Mouse (Mus musculus) midbrain, postnatal 0 days (tissue): Measurements from ENCODE around the gene Kif19a. TPM values are rescaled to one million over a fixed set of nuclear protein-coding genes. Genes with fewer than 3 reads are reported as not detected.

Experiments
- ATAC-seq: fragments of 200-750 bp; cut with Nextera tagmentation; 2 replicates; pipeline ENCODE4 v1.8.0; 2017; ENCODE audit warnings: moderate number of reproducible peaks, mild to moderate bottlenecking, moderate TSS enrichment, moderate library complexity; ENCODE audit not compliant: low FRiP score
- DNase-seq: peaks from one replicate; pipeline ENCODE4 v3.0.0-alpha.2; 2015; ENCODE audit warnings: low spot score
- H3K27ac ChIP-seq: fragments of 300-500 bp; sonication (generic); 2 replicates; pipeline ENCODE4 v1.5.1; 2014; ENCODE audit warnings: low read depth, mild to moderate bottlenecking, low read length, mixed read lengths
- H3K27me3 ChIP-seq: fragments of 300-500 bp; sonication (generic); 2 replicates; pipeline ENCODE4 v1.6.1; 2014; ENCODE audit warnings: low read length, control low read depth, mixed read lengths; ENCODE audit not compliant: insufficient read depth
- H3K36me3 ChIP-seq: fragments of 300-500 bp; sonication (generic); 2 replicates; pipeline ENCODE4 v1.6.1; 2014; ENCODE audit warnings: low read length, control low read depth, mixed read lengths; ENCODE audit not compliant: insufficient read depth
- H3K4me1 ChIP-seq: fragments of 300-500 bp; sonication (generic); 2 replicates; pipeline ENCODE4 v1.6.1; 2014; ENCODE audit warnings: mild to moderate bottlenecking, control low read depth, antibody characterized with exemption, low read length, mixed read lengths; ENCODE audit not compliant: insufficient read depth
- H3K4me2 ChIP-seq: fragments of 300-500 bp; sonication (generic); 2 replicates; pipeline ENCODE4 v1.6.1; 2014; ENCODE audit warnings: low read depth, mild to moderate bottlenecking, low read length, mixed read lengths; ENCODE audit not compliant: poor library complexity, severe bottlenecking
- H3K4me3 ChIP-seq: fragments of 300-500 bp; sonication (generic); 2 replicates; pipeline ENCODE4 v1.5.1; 2014; ENCODE audit warnings: low read depth, mild to moderate bottlenecking, low read length, moderate library complexity
- H3K9ac ChIP-seq: fragments of 300-500 bp; sonication (generic); replicated peaks from 2 replicates; pipeline ENCODE4 v1.6.1; 2014; ENCODE audit warnings: mild to moderate bottlenecking, low read length, moderate library complexity, mixed read lengths; ENCODE audit not compliant: poor library complexity, severe bottlenecking
- H3K9me3 ChIP-seq: fragments of 300-500 bp; sonication (generic); 2 replicates; pipeline ENCODE4 v1.6.1; 2016; ENCODE audit warnings: low read length, control low read depth
- CTCF ChIP-seq: IDR thresholded peaks from 2 replicates; pipeline ENCODE4 v1.5.1; 2016; ENCODE audit warnings: antibody characterized with exemption, mild to moderate bottlenecking
- WGBS: fragments of 180-500 bp; shearing (Covaris S2); extraction: QIAGEN DNeasy Blood & Tissue Kit; methylation state at CpG from one replicate; pipeline ENCODE4 v1.1.7; 2014; 5-methylcytosine and 5-hydroxymethylcytosine counted together
- polyA plus RNA-seq: library from polyadenylated mRNA; unstranded; fragments of >200 nt; fragmentation: Nextera tagmentation; extraction: Ambion mirVana; gene quantifications from 2 replicates; pipeline ENCODE4 v1.2.1, GENCODE M21; 2015
- total RNA-seq: library from RNA; depleted of rRNA; stranded (reverse); fragments of >200 nt; gene quantifications from 2 replicates; pipeline ENCODE4 v1.2.3, GENCODE M21; 2014; rRNA removed

The Kif19a gene
- total RNA-seq (5.3 and 7.2 TPM in 2 replicates), polyA plus RNA-seq (0.85 and 1.3 TPM in 2 replicates)

GRCm38 (mm10) chr11:114764820-114765818, at the start of gene Kif19a:
TSS of gene Kif19a (plus strand) at chr11:114765388.
- H3K4me1 ChIP-seq: no peaks in the 10 kb centered on the region
- 2% methylated on average over 45 of the region's 51 CpGs for WGBS
- no peak for TF ChIP-seq CTCF
- peak within 1 kb of the TSS; percentile 92 for H3K4me2 ChIP-seq
- no peaks in the 10 kb centered on the region for H3K36me3 ChIP-seq
- DNase-seq: peak; percentile 28
- peaks cover 6% of the 10 kb centered on the region for H3K27me3 ChIP-seq
- H3K27ac ChIP-seq: no peak within 1 kb of the TSS
- H3K4me3 ChIP-seq: peak within 1 kb of the TSS; percentile 43
- peak within 1 kb of the TSS; percentile 46 for H3K9ac ChIP-seq
- H3K9me3 ChIP-seq: no peaks in the 10 kb centered on the region
- no peak for ATAC-seq

DNA sequence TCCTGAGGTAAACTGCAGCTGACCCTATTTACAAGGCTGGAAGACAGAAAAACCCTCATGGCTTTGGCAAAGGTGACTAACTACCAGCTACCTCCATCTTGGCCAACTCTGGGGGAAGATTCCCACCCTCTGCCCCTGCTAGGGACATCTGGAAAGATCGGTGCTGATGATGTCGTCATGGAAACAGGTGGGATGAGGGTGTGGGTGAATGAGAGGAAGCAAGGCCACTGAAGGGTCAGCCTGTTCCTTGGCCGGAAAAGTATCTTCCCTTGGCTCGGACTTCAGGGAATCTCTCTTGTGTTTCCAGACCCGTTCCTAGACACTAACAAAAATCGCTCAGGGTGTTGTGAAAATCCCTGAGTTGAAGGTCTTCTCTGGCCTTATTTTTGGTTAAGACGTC, 49.7 kb upstream of the Kif19a start:
- TF ChIP-seq CTCF: no peak
- Histone ChIP-seq H3K9ac (no peak overlapping the region), H3K4me1 (no peaks in the 10 kb centered on the region), H3K9me3 (no peaks in the 10 kb centered on the region), H3K27me3 (no peaks in the 10 kb centered on the region), H3K36me3 (no peaks in the 10 kb centered on the region), H3K27ac (no peak overlapping the region), H3K4me2 (no peak overlapping the region), H3K4me3 (no peak overlapping the region)
- DNase-seq: no peak
- WGBS: 74% methylated on average over 7 of the region's 7 CpGs
- no peak for ATAC-seq

GRCm38 (mm10) chr11:114720535-114720934, 44.7 kb upstream of the Kif19a start:
- 89% methylated on average over 10 of the region's 10 CpGs for WGBS
- no peaks in the 10 kb centered on the region for H3K4me1 ChIP-seq
- H3K36me3 ChIP-seq: no peaks in the 10 kb centered on the region
- no peak for DNase-seq
- ATAC-seq: no peak
- no peak overlapping the region for H3K4me2 ChIP-seq
- no peak for TF ChIP-seq CTCF
- H3K27me3 ChIP-seq: no peaks in the 10 kb centered on the region
- H3K9me3 ChIP-seq: no peaks in the 10 kb centered on the region
- no peak overlapping the region for H3K27ac ChIP-seq
- H3K9ac ChIP-seq: no peak overlapping the region
- H3K4me3 ChIP-seq: no peak overlapping the region

GRCm38 (mm10) chr11:114722438-114722837, 42.8 kb upstream of the Kif19a start:
- 79% methylated on average over 8 of the region's 8 CpGs for WGBS
- no peaks in the 10 kb centered on the region for H3K36me3 ChIP-seq
- DNase-seq: no peak
- no peak overlapping the region for H3K9ac ChIP-seq
- no peak overlapping the region for H3K27ac ChIP-seq
- H3K27me3 ChIP-seq: no peaks in the 10 kb centered on the region
- H3K4me1 ChIP-seq: peaks cover 2% of the 10 kb centered on the region; the same call in 1 of the 2 replicates
- no peak for TF ChIP-seq CTCF
- H3K4me2 ChIP-seq: no peak overlapping the region
- ATAC-seq: no peak
- no peaks in the 10 kb centered on the region for H3K9me3 ChIP-seq
- no peak overlapping the region for H3K4me3 ChIP-seq

GRCm38 (mm10) chr11:114723030-114723429, 42.2 kb upstream of the Kif19a start:
- DNase-seq (no peak), ATAC-seq (no peak)
- 78% methylated on average over 13 of the region's 13 CpGs for WGBS
- H3K4me3 ChIP-seq: no peak overlapping the region
- no peak overlapping the region for H3K27ac ChIP-seq
- no peak overlapping the region for H3K4me2 ChIP-seq
- H3K9me3 ChIP-seq: no peaks in the 10 kb centered on the region
- TF ChIP-seq CTCF: no peak
- peaks cover 8% of the 10 kb centered on the region for H3K4me1 ChIP-seq
- H3K27me3 ChIP-seq: no peaks in the 10 kb centered on the region
- H3K36me3 ChIP-seq: no peaks in the 10 kb centered on the region
- no peak overlapping the region for H3K9ac ChIP-seq
